Mouse (Mus musculus) ES-Bruce4 (cell line): ENCODE data around the gene Ak1.

Source experiments
- CTCF ChIP-seq: IDR thresholded peaks from one replicate; pipeline ENCODE4 v1.8.1; 2011; ENCODE audit warnings: low read depth, low read length
- EP300 ChIP-seq: IDR thresholded peaks from 2 replicates; pipeline ENCODE4 v1.6.1; 2011; ENCODE audit warnings: low read depth, low read length; ENCODE audit not compliant: insufficient read depth
- POLR2A ChIP-seq: IDR thresholded peaks from one replicate; pipeline ENCODE4 v1.8.1; 2011; ENCODE audit warnings: low read length; ENCODE audit not compliant: insufficient read depth

- TF ChIP-seq CTCF (no peak), POLR2A (no peak), EP300 (no peak)
Measured at GRCm38 (mm10) chr2:32676821-32677220, 55.3 kb downstream of the Ak1 start.
